Mouse (Mus musculus) heart, postnatal 36 days (tissue): ENCODE measurements around the gene Dchs1. TPM values are rescaled to one million over a fixed set of nuclear protein-coding genes. Genes with fewer than 3 reads are reported as not detected.

Experiments used
- DNase-seq, 2 experiments: peaks; one replicate each; pipeline ENCODE4 v3.0.0; 2021 to 2022
- intact Hi-C: fragments of 180-260 bp; cut with DNase I; formaldehyde crosslinking; loops from one replicate; pipeline ENCODE4 v1.15.1; 2025
- total RNA-seq, 2 experiments: library from RNA; stranded (reverse); gene quantifications; 2 replicates each; pipeline ENCODE4 v1.2.3; 2021

Dchs1 gene
- total RNA-seq, 2 experiments from 2014 or later = 8.6 to 9.8 TPM

- intact Hi-C loops = loop anchor here (1.0 kb wide), 1 partner anchor 18 kb away; no protein-coding TSS in a partner anchor
- DNase-seq = no peak
These were observed 759 bp downstream of the Dchs1 start for GRCm38 (mm10) chr7:105786506-105787284.

GRCm38 (mm10) chr7:105784556-105784955 is 2.9 kb downstream of the Dchs1 start:
- intact Hi-C loops = no loop called here
- no peak for DNase-seq

- intact Hi-C loops = no loop called here
- DNase-seq = no peak
These were observed 3.6 kb downstream of the Dchs1 start for GRCm38 (mm10) chr7:105783861-105784260.

- peak; percentile 36 to 47 for DNase-seq
- intact Hi-C loops = loop anchor here (2.0 kb wide), 1 partner anchor 30 kb away; no protein-coding TSS in a partner anchor
These were observed 8.7 kb downstream of the Dchs1 start for GRCm38 (mm10) chr7:105778553-105779265.

GRCm38 (mm10) chr7:105777797-105778552 is 9.5 kb downstream of the Dchs1 start:
- DNase-seq = peak; percentile 69 to 75
- intact Hi-C loops = loop anchor here (2.0 kb wide), 1 partner anchor 31 kb away; no protein-coding TSS in a partner anchor

GRCm38 (mm10) chr7:105777316-105777715 is 10.1 kb downstream of the Dchs1 start:
- DNase-seq = no peak
- intact Hi-C loops = no loop called here

GRCm38 (mm10) chr7:105776026-105776425 is 11.4 kb downstream of the Dchs1 start:
- DNase-seq = no peak
- intact Hi-C loops = no loop called here

- intact Hi-C loops = no loop called here
- no peak for DNase-seq
These were observed 12.8 kb downstream of the Dchs1 start for GRCm38 (mm10) chr7:105774661-105775060.

- intact Hi-C loops = no loop called here
- DNase-seq = no peak
These were observed 14.4 kb downstream of the Dchs1 start for GRCm38 (mm10) chr7:105773041-105773440.

- intact Hi-C loops = no loop called here
- DNase-seq = no peak
These were observed 15.1 kb downstream of the Dchs1 start for GRCm38 (mm10) chr7:105772331-105772730.

- peak; percentile 38 to 48 for DNase-seq
- intact Hi-C loops = no loop called here
These were observed 17.5 kb downstream of the Dchs1 start for GRCm38 (mm10) chr7:105769959-105770358.

GRCm38 (mm10) chr7:105767729-105768165 is 19.7 kb downstream of the Dchs1 start:
- intact Hi-C loops = loop anchor here (1.0 kb wide), 1 partner anchor 20 kb away; the partner anchor contains the start of gene Dchs1
- DNase-seq = peak in 1 of 2 experiments; percentile 27

- intact Hi-C loops = no loop called here
- no peak for DNase-seq
These were observed 23.1 kb downstream of the Dchs1 start for GRCm38 (mm10) chr7:105764331-105764730.

GRCm38 (mm10) chr7:105762517-105763270 is 24.8 kb downstream of the Dchs1 start:
- DNase-seq = no peak
- intact Hi-C loops = no loop called here

GRCm38 (mm10) chr7:105761813-105762484 is 25.5 kb downstream of the Dchs1 start:
- DNase-seq = no peak
- intact Hi-C loops = no loop called here

GRCm38 (mm10) chr7:105753281-105753680 is 34.2 kb downstream of the Dchs1 start:
- no peak for DNase-seq
- intact Hi-C loops = no loop called here

- intact Hi-C loops = no loop called here
- DNase-seq = no peak
These were observed 34.7 kb downstream of the Dchs1 start for GRCm38 (mm10) chr7:105752716-105753115.

- peak; percentile 86 to 88 for DNase-seq
- intact Hi-C loops = no loop called here
These were observed 35.7 kb downstream of the Dchs1 start, which contains the start of gene Tpp1 for GRCm38 (mm10) chr7:105751491-105752433. Tpp1 (minus strand) TSS chr7:105752235.
